In genomic region chr10:82698712-82699261, GRCm38 (mm10) we compare ENCODE assay signal across 8 mouse cellular contexts. TPM values are rescaled to one million over a fixed set of nuclear protein-coding genes. Genes with fewer than 3 reads are reported as not detected.
DNase-seq lines count a peak whose midpoint lies in the region; ATAC-seq and TF ChIP-seq lines count a peak whose summit lies in the region.

No protein-coding gene starts in this region.

- peak overlapping the region; percentile 84 for H3ac ChIP-seq in myocyte (ENCODE audit: control insufficient read depth, insufficient read length)

- H3K36me3 ChIP-seq in heart, embryonic 11.5 days (ENCODE audit: control insufficient read depth, insufficient read depth, low read length) = peaks cover 2% of the 10 kb centered on the region; the same call in 1 of the 2 replicates
- peaks cover 3% of the 10 kb centered on the region; the same call in 1 of the 2 replicates for H3K36me3 ChIP-seq in kidney, embryonic 16.5 days (ENCODE audit: insufficient read depth, low read length)
- H3K36me3 ChIP-seq in liver, embryonic 11.5 days (ENCODE audit: control insufficient read depth, insufficient read depth, low read length) = 0 out of 2 replicates have a peak, but pooled peaks cover 2% of the 10 kb centered on the region
- H3K36me3 ChIP-seq in myocyte (ENCODE audit: control insufficient read depth, insufficient read depth) = peaks cover 9% of the 10 kb centered on the region

- peak overlapping the region; percentile 84 for H3K4me2 ChIP-seq in heart, embryonic 11.5 days
- H3K4me2 ChIP-seq in kidney, embryonic 16.5 days (replicated peaks; ENCODE audit: low read depth, low read length) = peak overlapping the region; percentile 85
- H3K4me2 ChIP-seq in liver, embryonic 11.5 days = peak overlapping the region; percentile 84
- H3K4me2 ChIP-seq in myocyte (ENCODE audit: low read depth) = peak overlapping the region; percentile 90

- peak; percentile 83 for TF ChIP-seq POLR2A in brain, embryonic 14.5 days (IDR thresholded peaks at IDR 0.05; ENCODE audit: borderline replicate concordance, extremely low read depth, insufficient read depth, insufficient read length, poor library complexity, severe bottlenecking)
- peak; percentile 72 for TF ChIP-seq POLR2A in myocyte (IDR thresholded peaks at IDR 0.05; ENCODE audit: insufficient read length, low read depth)

- peaks cover 12% of the 10 kb centered on the region for H3K4me1 ChIP-seq in heart, embryonic 11.5 days (ENCODE audit: control insufficient read depth, insufficient read depth, low read length)
- peaks cover 27% of the 10 kb centered on the region for H3K4me1 ChIP-seq in kidney, embryonic 16.5 days (ENCODE audit: insufficient read depth, low read length)
- H3K4me1 ChIP-seq in liver, embryonic 11.5 days (replicated peaks; ENCODE audit: control insufficient read depth, insufficient read depth, low read length) = peaks cover 25% of the 10 kb centered on the region

- WGBS in heart, embryonic 11.5 days (ENCODE audit: insufficient replicate concordance) = under 1% methylated on average over 40 of the region's 42 CpGs
- under 1% methylated on average over 39 of the region's 42 CpGs for WGBS in kidney, embryonic 16.5 days
- 1% methylated on average over 42 of the region's 42 CpGs for WGBS in liver, embryonic 11.5 days

- H3K27ac ChIP-seq in heart, embryonic 11.5 days (ENCODE audit: low read depth, low read length) = peak overlapping the region; percentile 75
- peak overlapping the region; percentile 41; the same call in 1 of the 2 replicates for H3K27ac ChIP-seq in kidney, embryonic 16.5 days (ENCODE audit: low read length)
- H3K27ac ChIP-seq in liver, embryonic 11.5 days (ENCODE audit: low read depth, low read length) = peak overlapping the region; percentile 70; the same call in 1 of the 2 replicates

- peak overlapping the region; percentile 83 for H3K9ac ChIP-seq in heart, embryonic 11.5 days (ENCODE audit: low read depth, low read length)
- peak overlapping the region; percentile 81 for H3K9ac ChIP-seq in kidney, embryonic 16.5 days (replicated peaks; ENCODE audit: low read length)
- H3K9ac ChIP-seq in liver, embryonic 11.5 days (ENCODE audit: low read depth, low read length) = peak overlapping the region; percentile 87

- H3K27me3 ChIP-seq in heart, embryonic 11.5 days (ENCODE audit: control insufficient read depth, insufficient read depth, low read length) = no peaks in the 10 kb centered on the region
- H3K27me3 ChIP-seq in kidney, embryonic 16.5 days (ENCODE audit: insufficient read depth, low read length) = no peaks in the 10 kb centered on the region
- H3K27me3 ChIP-seq in liver, embryonic 11.5 days (replicated peaks; ENCODE audit: control insufficient read depth, insufficient read depth, low read length) = no peaks in the 10 kb centered on the region
- no peaks in the 10 kb centered on the region for H3K27me3 ChIP-seq in myocyte (ENCODE audit: control insufficient read depth, insufficient read depth, insufficient read length)

- ATAC-seq in erythroblast, adult 5-6 weeks (replicated peaks; ENCODE audit: low FRiP score, poor library complexity, severe bottlenecking) = peak; percentile 93
- ATAC-seq in heart, embryonic 11.5 days (replicated peaks; ENCODE audit: insufficient number of reproducible peaks, low FRiP score, low TSS enrichment) = peak; percentile 97
- ATAC-seq in kidney, embryonic 16.5 days (ENCODE audit: low FRiP score, low TSS enrichment) = peak; percentile 95
- ATAC-seq in liver, embryonic 11.5 days (replicated peaks; ENCODE audit: low FRiP score) = peak; percentile 89

- H3K4me3 ChIP-seq in heart, embryonic 11.5 days (ENCODE audit: low read depth, low read length) = peak overlapping the region; percentile 93
- peak overlapping the region; percentile 96 for H3K4me3 ChIP-seq in kidney, embryonic 16.5 days (ENCODE audit: low read length)
- peak overlapping the region; percentile 94 for H3K4me3 ChIP-seq in liver, embryonic 11.5 days (ENCODE audit: low read depth, low read length)
- peak overlapping the region; percentile 72 for H3K4me3 ChIP-seq in myocyte

- DNase-seq in CD4-positive, CD25-positive, alpha-beta regulatory T cell, adult 2 months (ENCODE audit: low read depth, low spot score) = peak; percentile 95
- peak; percentile 94 for DNase-seq in brain, embryonic 14.5 days (ENCODE audit: low read depth)
- peak; percentile 90 for DNase-seq in liver, embryonic 11.5 days (ENCODE audit: low spot score)
- peak; percentile 88 to 94 for DNase-seq in spleen, postnatal 4 days (ENCODE audit: low spot score in 2 of 2)

- 0 out of 2 replicates have a peak, but pooled peaks have one; percentile 11 for TF ChIP-seq CTCF in brain, embryonic 14.5 days (IDR thresholded peaks at IDR 0.05; ENCODE audit: borderline replicate concordance, extremely low read depth, insufficient read depth, insufficient read length)

- H3K79me2 ChIP-seq in myocyte (ENCODE audit: control insufficient read depth, insufficient read depth) = peaks cover 20% of the 10 kb centered on the region

- no peaks in the 10 kb centered on the region for H3K9me3 ChIP-seq in heart, embryonic 11.5 days (replicated peaks; ENCODE audit: control insufficient read depth, low read length)
- H3K9me3 ChIP-seq in kidney, embryonic 16.5 days (ENCODE audit: low read length) = no peaks in the 10 kb centered on the region
- H3K9me3 ChIP-seq in liver, embryonic 11.5 days (ENCODE audit: control insufficient read depth, low read length) = no peaks in the 10 kb centered on the region

TF ChIP-seq in myocyte, 11 proteins besides CTCF, POLR2A, EP300 and RAD21:
- TF ChIP-seq CEBPB (IDR thresholded peaks at IDR 0.05; ENCODE audit: insufficient read depth, poor library complexity, severe bottlenecking) = no peak
- TF ChIP-seq SRF (IDR thresholded peaks at IDR 0.05; ENCODE audit: control insufficient read depth, insufficient read length, low read depth) = no peak
- TF ChIP-seq TCF3 (IDR thresholded peaks at IDR 0.05; ENCODE audit: insufficient read length, low read depth) = no peak
- no peak for TF ChIP-seq MYOG (IDR thresholded peaks at IDR 0.05; ENCODE audit: control insufficient read depth in 1 of 3, insufficient read depth in 1 of 3, insufficient read length in 2 of 3, low read depth in 2 of 3)
- TF ChIP-seq MAX (IDR thresholded peaks at IDR 0.05; ENCODE audit: low read depth) = no peak
- TF ChIP-seq MYOD1 (IDR thresholded peaks at IDR 0.05; ENCODE audit: control insufficient read depth in 1 of 3, insufficient read length in 2 of 3, low read depth in 2 of 3) = peak in 2 of 3 experiments; percentile 42 to 56
- TF ChIP-seq POLR2AphosphoS2 (IDR thresholded peaks at IDR 0.05; ENCODE audit: insufficient read length, low read depth) = peak; percentile 27
- peak; percentile 28 for TF ChIP-seq E2F4 (IDR thresholded peaks at IDR 0.05; ENCODE audit: insufficient read depth)
- peak; percentile 76 for TF ChIP-seq USF1 (IDR thresholded peaks at IDR 0.05; ENCODE audit: low read depth)
- no peak for TF ChIP-seq TCF12 (IDR thresholded peaks at IDR 0.05; ENCODE audit: insufficient read depth, poor library complexity, severe bottlenecking)
- TF ChIP-seq REST (IDR thresholded peaks at IDR 0.05; ENCODE audit: insufficient read depth, insufficient read length) = no peak

RNA-seq across cellular contexts. Expression of gene Hcfc2, which starts 2.8 kb away (rescaled TPM):
- 28.5 and 31.8 TPM in 2 replicates for polyA plus RNA-seq in brain, embryonic 14.5 days (2012; rRNA removed)
- 4.2 and 7.9 TPM in 2 replicates for total RNA-seq in erythroblast, adult 5-6 weeks (2015; ENCODE audit: low replicate concordance)
- total RNA-seq in erythroblast, adult 5-6 weeks (2017; ENCODE audit: low replicate concordance) = 7.0 and 9.9 TPM in 2 replicates
- 42.8 and 45.8 TPM in 2 replicates for polyA plus RNA-seq in heart, embryonic 11.5 days (2014; fragmentation: Nextera tagmentation; extraction: Ambion mirVana)
- polyA plus RNA-seq in kidney, embryonic 16.5 days (2015; fragmentation: Nextera tagmentation; extraction: Ambion mirVana) = 30.4 and 33.9 TPM in 2 replicates
- 23.1 and 24.0 TPM in 2 replicates for polyA plus RNA-seq in liver, embryonic 11.5 days (2014; fragmentation: Nextera tagmentation; extraction: Ambion mirVana)
- polyA plus RNA-seq in myocyte (2012; fragmentation: generic; extraction: Trizol) = 13.0 TPM

RNA-seq across cellular contexts. Expression of gene Glt8d2, which starts 8.3 kb away (rescaled TPM):
- 1.8 TPM in 2 replicates for polyA plus RNA-seq in brain, embryonic 14.5 days (2012; rRNA removed)
- not detected in 2 replicates for total RNA-seq in erythroblast, adult 5-6 weeks (2015; ENCODE audit: low replicate concordance)
- total RNA-seq in erythroblast, adult 5-6 weeks (2017; ENCODE audit: low replicate concordance) = 0.98 TPM in 1 of 2 replicates, not detected in the other
- 1.4 and 1.6 TPM in 2 replicates for polyA plus RNA-seq in heart, embryonic 11.5 days (2014; fragmentation: Nextera tagmentation; extraction: Ambion mirVana)
- 3.0 and 4.1 TPM in 2 replicates for polyA plus RNA-seq in kidney, embryonic 16.5 days (2015; fragmentation: Nextera tagmentation; extraction: Ambion mirVana)
- polyA plus RNA-seq in liver, embryonic 11.5 days (2014; fragmentation: Nextera tagmentation; extraction: Ambion mirVana) = 1.2 TPM in 2 replicates
- 2.8 TPM for polyA plus RNA-seq in myocyte (2012; fragmentation: generic; extraction: Trizol)

Comparison
In these comparisons a context has a peak if more than half of its experiments do, and no peak if none do; other contexts are left out.
1. Peak in every context shown above with its lines: DNase-seq, ATAC-seq, H3K4me3 ChIP-seq and H3K27ac ChIP-seq.